Mouse (Mus musculus) E14TG2a.4 (cell line): ENCODE results near the gene Plekha5.

Source experiments
- H3K27me3 ChIP-seq: 2 replicates; pipeline ENCODE4 v1.6.1; 2014; ENCODE audit warnings: low read length, control low read depth; ENCODE audit not compliant: insufficient read depth
- H3K36me3 ChIP-seq: 2 replicates; pipeline ENCODE4 v1.6.1; 2014; ENCODE audit warnings: low read length, control low read depth; ENCODE audit not compliant: insufficient read depth
- H3K4me1 ChIP-seq: replicated peaks from 2 replicates; pipeline ENCODE4 v1.6.1; 2014; ENCODE audit warnings: low read depth, low read length, control low read depth
- H3K4me3 ChIP-seq: replicated peaks from 2 replicates; pipeline ENCODE4 v1.5.1; 2014; ENCODE audit warnings: mild to moderate bottlenecking, low read length
- H3K9me3 ChIP-seq: 2 replicates; pipeline ENCODE4 v1.6.1; 2014; ENCODE audit warnings: low read length, control low read depth
- CTCF ChIP-seq: conservative IDR thresholded peaks from 2 replicates; pipeline ENCODE4 v1.5.1; 2014; ENCODE audit warnings: low read length
- NANOG ChIP-seq: IDR thresholded peaks from 2 replicates; pipeline ENCODE4 v1.6.1; 2014; ENCODE audit warnings: borderline replicate concordance, low read length, mixed read lengths
- POU5F1 ChIP-seq: IDR thresholded peaks from 2 replicates; pipeline ENCODE4 v1.6.1; 2014; ENCODE audit warnings: low read length, borderline replicate concordance

The Plekha5 gene

GRCm38 (mm10) chr6:140423846-140424200 lies at the start of gene Plekha5:
Plekha5 (plus strand) TSS chr6:140424054.
- H3K36me3 ChIP-seq = peaks cover 25% of the 10 kb centered on the region
- H3K27me3 ChIP-seq = peaks cover 26% of the 10 kb centered on the region
- no peak for TF ChIP-seq CTCF
- TF ChIP-seq POU5F1 = no peak
- TF ChIP-seq NANOG = no peak
- peaks cover 17% of the 10 kb centered on the region for H3K4me1 ChIP-seq
- H3K9me3 ChIP-seq = peaks cover 11% of the 10 kb centered on the region
- H3K4me3 ChIP-seq = peak within 1 kb of the TSS; percentile 94

GRCm38 (mm10) chr6:140375671-140376070 lies 48.2 kb upstream of the Plekha5 start:
- TF ChIP-seq POU5F1 (no peak), NANOG (no peak), CTCF (no peak)
- Histone ChIP-seq H3K4me3 (no peak overlapping the region), H3K4me1 (peaks cover 12% of the 10 kb centered on the region; the same call in 1 of the 2 replicates), H3K9me3 (no peaks in the 10 kb centered on the region; the same call in 1 of the 2 replicates), H3K27me3 (no peaks in the 10 kb centered on the region), H3K36me3 (no peaks in the 10 kb centered on the region)

DNA sequence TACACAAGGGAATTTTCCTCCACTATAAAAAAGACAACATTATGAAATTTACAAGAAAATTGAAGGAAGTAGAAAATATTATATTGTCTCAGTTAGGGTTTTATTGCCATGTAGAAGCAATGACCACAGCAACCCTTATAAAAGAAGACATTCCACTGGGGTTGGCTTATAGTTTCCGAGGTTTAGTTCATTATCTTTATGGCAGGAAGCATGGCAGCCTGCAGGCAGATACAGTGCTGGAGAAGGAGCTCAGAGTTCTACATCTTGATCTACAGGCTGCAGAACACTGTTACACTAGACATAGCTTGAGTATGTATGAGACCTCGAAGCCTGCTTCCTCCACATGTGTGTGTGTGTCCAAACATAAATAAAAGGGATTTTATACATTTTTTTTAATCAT lies 43.3 kb upstream of the Plekha5 start:
- Histone ChIP-seq H3K36me3 (no peaks in the 10 kb centered on the region), H3K4me1 (peaks cover 2% of the 10 kb centered on the region; the same call in 1 of the 2 replicates), H3K4me3 (no peak overlapping the region), H3K27me3 (no peaks in the 10 kb centered on the region), H3K9me3 (0 out of 2 replicates have a peak, but pooled peaks cover 5% of the 10 kb centered on the region)
- TF ChIP-seq POU5F1 (no peak), NANOG (no peak), CTCF (no peak)

DNA sequence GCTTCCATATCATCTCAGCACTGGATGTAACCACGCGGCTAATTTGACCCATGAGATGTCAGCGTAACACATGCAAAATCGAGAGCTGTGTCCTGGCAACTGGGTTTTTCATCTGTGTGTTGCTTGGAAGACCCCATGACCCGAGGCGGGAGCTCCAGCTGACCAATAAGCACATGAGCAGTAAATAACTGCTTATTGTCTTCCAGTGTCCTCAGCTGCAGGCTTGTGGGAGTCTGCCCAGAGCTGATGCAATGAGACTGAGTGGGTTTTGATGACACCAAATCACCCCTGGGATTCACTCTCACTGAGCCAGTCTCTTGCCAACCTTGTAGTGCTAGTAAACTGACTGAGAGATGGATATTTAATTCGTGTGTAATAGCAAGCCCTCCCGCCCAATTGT lies 42.7 kb upstream of the Plekha5 start:
- H3K36me3 ChIP-seq = no peaks in the 10 kb centered on the region
- H3K9me3 ChIP-seq = 0 out of 2 replicates have a peak, but pooled peaks cover 5% of the 10 kb centered on the region
- H3K4me3 ChIP-seq = no peak overlapping the region
- TF ChIP-seq POU5F1 (no peak), CTCF (no peak), NANOG (no peak)
- no peaks in the 10 kb centered on the region for H3K4me1 ChIP-seq
- no peaks in the 10 kb centered on the region for H3K27me3 ChIP-seq

- Histone ChIP-seq H3K4me3 (no peak overlapping the region), H3K4me1 (no peaks in the 10 kb centered on the region), H3K36me3 (no peaks in the 10 kb centered on the region), H3K9me3 (0 out of 2 replicates have a peak, but pooled peaks cover 5% of the 10 kb centered on the region), H3K27me3 (no peaks in the 10 kb centered on the region)
- no peak for TF ChIP-seq CTCF
- no peak for TF ChIP-seq POU5F1
- TF ChIP-seq NANOG = no peak
Observed at GRCm38 (mm10) chr6:140383580-140384400, 40.1 kb upstream of the Plekha5 start.

GRCm38 (mm10) chr6:140396687-140397086 lies 27.2 kb upstream of the Plekha5 start:
- TF ChIP-seq POU5F1 = no peak
- no peaks in the 10 kb centered on the region for H3K4me1 ChIP-seq
- H3K9me3 ChIP-seq = no peaks in the 10 kb centered on the region
- H3K36me3 ChIP-seq = no peaks in the 10 kb centered on the region
- no peaks in the 10 kb centered on the region for H3K27me3 ChIP-seq
- H3K4me3 ChIP-seq = no peak overlapping the region

- no peaks in the 10 kb centered on the region for H3K36me3 ChIP-seq
- TF ChIP-seq POU5F1 (no peak), CTCF (no peak), NANOG (no peak)
- H3K9me3 ChIP-seq = no peaks in the 10 kb centered on the region
- peaks cover 12% of the 10 kb centered on the region for H3K4me1 ChIP-seq
- H3K4me3 ChIP-seq = no peak overlapping the region
- no peaks in the 10 kb centered on the region for H3K27me3 ChIP-seq
Observed at GRCm38 (mm10) chr6:140402766-140403310, 21.0 kb upstream of the Plekha5 start.

- TF ChIP-seq CTCF (no peak), POU5F1 (no peak), NANOG (no peak)
- Histone ChIP-seq H3K36me3 (no peaks in the 10 kb centered on the region), H3K4me3 (no peak overlapping the region), H3K9me3 (peaks cover 10% of the 10 kb centered on the region; the same call in 1 of the 2 replicates), H3K4me1 (0 out of 2 replicates have a peak, but pooled peaks cover 5% of the 10 kb centered on the region), H3K27me3 (no peaks in the 10 kb centered on the region)
Observed at GRCm38 (mm10) chr6:140411996-140412395, 11.9 kb upstream of the Plekha5 start.
